Mouse (Mus musculus): ENCODE measurements around the gene Clcf1.

- TF ChIP-seq CTCF (IDR thresholded peaks at IDR 0.05) (no peak), EP300 (IDR thresholded peaks at IDR 0.05) (no peak)
Measured at GRCm38 (mm10) chr19:4214071-4214770, at the start of gene Clcf1, which contains the start of gene AC109138.7.
